Mouse (Mus musculus): ENCODE measurements around the gene Emc7. TPM values are rescaled to one million over a fixed set of nuclear protein-coding genes. Genes with fewer than 3 reads are reported as not detected.

The Emc7 gene
- polyA plus RNA-seq, 1 experiment from 2014 or later: 20.1 TPM

DNA sequence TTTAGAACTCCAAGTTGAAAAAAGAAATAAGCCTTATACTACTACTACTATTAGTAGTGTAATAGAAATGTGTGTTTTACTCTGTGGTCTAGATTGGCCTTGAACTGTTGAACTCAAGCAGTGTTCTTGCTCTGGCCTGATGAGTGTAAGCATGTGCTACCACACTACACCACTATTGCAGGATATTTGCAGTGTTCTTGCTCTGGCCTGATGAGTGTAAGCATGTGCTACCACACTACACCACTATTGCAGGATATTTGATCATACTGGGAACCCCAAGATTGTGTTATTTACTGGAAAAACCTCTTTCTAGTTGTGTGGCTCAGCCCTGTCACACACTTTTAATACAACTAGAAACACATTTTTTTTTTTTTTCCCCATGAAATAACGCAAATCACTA, 52.6 kb downstream of the Emc7 start:
- Histone ChIP-seq H3K4me2 (ENCODE audit: low read depth, low read length) (no peak overlapping the region), H3K9ac (ENCODE audit: low read depth, low read length) (no peak overlapping the region), H3K4me3 (ENCODE audit: low read length) (no peak overlapping the region), H3K4me1 (ENCODE audit: control insufficient read depth, insufficient read depth, low read length) (no peaks in the 10 kb centered on the region), H3K27me3 (replicated peaks; ENCODE audit: control insufficient read depth, insufficient read depth, low read length) (no peaks in the 10 kb centered on the region), H3K36me3 (ENCODE audit: control insufficient read depth, insufficient read depth, low read length) (no peaks in the 10 kb centered on the region), H3K9me3 (ENCODE audit: control insufficient read depth, low read length) (no peaks in the 10 kb centered on the region), H3K27ac (ENCODE audit: low read length) (no peak overlapping the region)
- WGBS: 95% methylated on average over 1 of the region's 1 CpGs
- ATAC-seq: no peak

DNA sequence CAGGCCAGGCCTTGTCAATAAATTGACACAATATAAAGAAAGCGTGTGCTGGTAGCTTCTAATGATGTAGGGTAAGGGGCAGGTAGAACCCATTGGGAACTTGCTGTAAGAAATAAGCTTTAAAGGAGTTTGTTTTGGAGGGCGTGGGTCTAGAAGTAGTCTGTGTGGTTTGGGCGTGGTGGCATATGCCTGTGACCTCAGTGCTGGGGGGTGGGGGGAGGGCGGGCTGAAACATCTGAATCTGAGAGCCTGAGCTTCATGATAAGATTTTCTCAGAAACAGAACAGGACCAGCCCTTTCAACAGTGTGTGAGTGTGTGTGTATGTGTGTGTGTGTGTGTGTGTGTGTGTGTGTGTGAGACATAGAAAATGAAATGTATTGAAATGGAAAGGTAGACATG, 55.3 kb downstream of the Emc7 start:
- no peaks in the 10 kb centered on the region for H3K4me1 ChIP-seq (ENCODE audit: control insufficient read depth, insufficient read depth, low read length)
- ATAC-seq: peak; percentile 62

DNA sequence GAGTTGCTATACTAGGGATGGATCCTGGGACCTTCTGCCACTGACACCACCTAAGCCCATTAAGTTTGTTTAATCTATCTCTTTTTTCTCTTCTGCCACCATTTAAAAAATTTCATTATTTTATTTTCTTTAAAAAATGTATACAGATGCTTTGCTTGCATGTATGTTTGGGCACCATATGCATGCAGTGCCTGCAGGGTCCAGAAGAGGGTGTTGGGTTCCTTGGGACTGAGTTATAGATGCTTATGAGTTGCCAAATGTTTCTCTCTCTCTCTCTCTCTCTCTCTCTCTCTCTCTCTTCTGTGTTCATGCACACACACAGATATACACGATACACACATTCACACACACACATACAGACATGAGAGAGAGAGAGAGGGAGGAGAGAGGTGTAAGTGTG, 58.2 kb downstream of the Emc7 start:
- Histone ChIP-seq H3K9ac (ENCODE audit: low read depth, low read length) (no peak overlapping the region), H3K4me3 (ENCODE audit: low read length) (no peak overlapping the region), H3K27ac (ENCODE audit: low read length) (no peak overlapping the region), H3K4me1 (ENCODE audit: control insufficient read depth, insufficient read depth, low read length) (no peaks in the 10 kb centered on the region), H3K36me3 (ENCODE audit: control insufficient read depth, insufficient read depth, low read length) (no peaks in the 10 kb centered on the region), H3K4me2 (ENCODE audit: low read depth, low read length) (no peak overlapping the region), H3K9me3 (ENCODE audit: control insufficient read depth, low read length) (no peaks in the 10 kb centered on the region), H3K27me3 (replicated peaks; ENCODE audit: control insufficient read depth, insufficient read depth, low read length) (no peaks in the 10 kb centered on the region)
- no peak for ATAC-seq
- 93% methylated on average over 1 of the region's 1 CpGs for WGBS

More for the DNA sequence above, 55.3 kb downstream of the Emc7 start:
- no peaks in the 10 kb centered on the region for H3K36me3 ChIP-seq (ENCODE audit: control insufficient read depth, insufficient read depth, low read length)
- H3K9ac ChIP-seq (ENCODE audit: low read depth, low read length): no peak overlapping the region
- no peak overlapping the region for H3K27ac ChIP-seq (ENCODE audit: low read length)
- H3K27me3 ChIP-seq (replicated peaks; ENCODE audit: control insufficient read depth, insufficient read depth, low read length): no peaks in the 10 kb centered on the region
- no peak overlapping the region for H3K4me3 ChIP-seq (ENCODE audit: low read length)
- no peak overlapping the region for H3K4me2 ChIP-seq (ENCODE audit: low read depth, low read length)
- WGBS: 71% methylated on average over 4 of the region's 4 CpGs
- no peaks in the 10 kb centered on the region for H3K9me3 ChIP-seq (ENCODE audit: control insufficient read depth, low read length)

DNA sequence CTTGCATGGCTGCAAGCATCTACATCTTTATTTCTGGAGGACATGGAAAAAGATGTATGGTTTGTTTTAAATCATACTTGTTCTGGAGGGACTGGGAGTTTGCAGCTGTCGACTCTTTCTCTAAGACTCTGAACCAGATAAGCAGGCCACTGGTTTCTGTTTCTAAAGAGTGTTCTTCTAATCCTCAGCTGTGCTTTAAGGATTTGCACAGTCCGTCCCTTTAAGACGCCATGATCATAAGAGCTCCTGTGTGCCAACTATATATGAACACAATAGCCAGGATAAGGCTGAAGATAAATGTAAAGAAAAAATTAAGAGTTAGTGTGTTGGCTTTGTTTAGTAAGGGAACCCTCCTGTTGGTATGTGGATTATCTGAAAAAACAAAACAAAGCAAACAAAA, 61.9 kb downstream of the Emc7 start:
- Histone ChIP-seq H3K4me3 (ENCODE audit: low read length) (no peak overlapping the region), H3K27me3 (replicated peaks; ENCODE audit: control insufficient read depth, insufficient read depth, low read length) (no peaks in the 10 kb centered on the region), H3K27ac (ENCODE audit: low read length) (no peak overlapping the region), H3K4me1 (ENCODE audit: control insufficient read depth, insufficient read depth, low read length) (no peaks in the 10 kb centered on the region), H3K9me3 (ENCODE audit: control insufficient read depth, low read length) (no peaks in the 10 kb centered on the region), H3K9ac (ENCODE audit: low read depth, low read length) (no peak overlapping the region), H3K4me2 (ENCODE audit: low read depth, low read length) (no peak overlapping the region), H3K36me3 (ENCODE audit: control insufficient read depth, insufficient read depth, low read length) (no peaks in the 10 kb centered on the region)
- WGBS: 61% methylated on average over 3 of the region's 3 CpGs
- no peak for ATAC-seq

DNA sequence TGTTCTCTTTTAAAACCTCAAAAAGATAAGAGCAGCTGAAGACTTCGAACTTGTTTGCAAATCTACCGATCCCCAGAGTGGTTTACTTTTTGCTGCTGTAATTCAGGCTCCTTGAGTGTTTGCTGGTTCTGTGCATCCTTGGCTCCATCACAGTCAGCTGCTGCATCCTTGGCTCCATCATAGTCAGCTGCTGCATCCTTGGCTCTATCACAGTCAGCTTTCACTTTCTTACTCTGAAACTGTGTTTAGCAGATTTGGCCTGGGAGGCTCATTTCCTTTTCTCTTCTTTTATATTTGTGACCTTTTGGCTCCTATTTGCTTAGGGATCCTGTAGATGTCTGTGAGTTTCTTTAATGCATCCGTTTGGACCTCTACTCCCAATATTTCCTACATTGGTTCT, 62.4 kb downstream of the Emc7 start:
- 75% methylated on average over 3 of the region's 3 CpGs for WGBS

DNA sequence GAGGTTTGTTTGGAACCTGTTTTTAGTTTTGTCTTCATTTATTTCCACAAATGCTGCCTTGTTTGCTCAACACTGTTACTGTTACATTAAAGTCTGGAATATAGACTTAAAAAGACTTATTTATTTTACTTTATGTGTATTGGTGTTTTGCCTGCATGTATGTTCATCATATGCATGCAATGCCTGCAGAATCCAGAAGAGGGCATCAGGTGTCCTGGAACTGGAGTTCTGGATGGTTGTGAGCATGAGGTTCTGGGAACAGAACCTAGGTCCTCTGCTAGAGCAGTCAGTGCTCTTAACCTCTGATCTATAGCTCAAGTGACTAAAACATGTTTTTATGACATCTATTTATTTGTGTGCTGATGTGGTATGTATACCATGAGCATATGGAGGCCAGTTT, 63.7 kb downstream of the Emc7 start:
- H3K9me3 ChIP-seq (ENCODE audit: control insufficient read depth, low read length): no peaks in the 10 kb centered on the region
- H3K27ac ChIP-seq (ENCODE audit: low read length): no peak overlapping the region
- no peak overlapping the region for H3K4me3 ChIP-seq (ENCODE audit: low read length)
- no peaks in the 10 kb centered on the region for H3K4me1 ChIP-seq (ENCODE audit: control insufficient read depth, insufficient read depth, low read length)
- no peaks in the 10 kb centered on the region for H3K36me3 ChIP-seq (ENCODE audit: control insufficient read depth, insufficient read depth, low read length)
- H3K9ac ChIP-seq (ENCODE audit: low read depth, low read length): no peak overlapping the region
- no peak overlapping the region for H3K4me2 ChIP-seq (ENCODE audit: low read depth, low read length)
- ATAC-seq: no peak
- H3K27me3 ChIP-seq (replicated peaks; ENCODE audit: control insufficient read depth, insufficient read depth, low read length): no peaks in the 10 kb centered on the region

More for the DNA sequence above, 62.4 kb downstream of the Emc7 start:
- Histone ChIP-seq H3K4me3 (ENCODE audit: low read length) (no peak overlapping the region), H3K9ac (ENCODE audit: low read depth, low read length) (no peak overlapping the region), H3K36me3 (ENCODE audit: control insufficient read depth, insufficient read depth, low read length) (no peaks in the 10 kb centered on the region), H3K4me2 (ENCODE audit: low read depth, low read length) (no peak overlapping the region), H3K4me1 (ENCODE audit: control insufficient read depth, insufficient read depth, low read length) (no peaks in the 10 kb centered on the region), H3K27ac (ENCODE audit: low read length) (no peak overlapping the region), H3K27me3 (replicated peaks; ENCODE audit: control insufficient read depth, insufficient read depth, low read length) (no peaks in the 10 kb centered on the region), H3K9me3 (ENCODE audit: control insufficient read depth, low read length) (no peaks in the 10 kb centered on the region)
- no peak for ATAC-seq

DNA sequence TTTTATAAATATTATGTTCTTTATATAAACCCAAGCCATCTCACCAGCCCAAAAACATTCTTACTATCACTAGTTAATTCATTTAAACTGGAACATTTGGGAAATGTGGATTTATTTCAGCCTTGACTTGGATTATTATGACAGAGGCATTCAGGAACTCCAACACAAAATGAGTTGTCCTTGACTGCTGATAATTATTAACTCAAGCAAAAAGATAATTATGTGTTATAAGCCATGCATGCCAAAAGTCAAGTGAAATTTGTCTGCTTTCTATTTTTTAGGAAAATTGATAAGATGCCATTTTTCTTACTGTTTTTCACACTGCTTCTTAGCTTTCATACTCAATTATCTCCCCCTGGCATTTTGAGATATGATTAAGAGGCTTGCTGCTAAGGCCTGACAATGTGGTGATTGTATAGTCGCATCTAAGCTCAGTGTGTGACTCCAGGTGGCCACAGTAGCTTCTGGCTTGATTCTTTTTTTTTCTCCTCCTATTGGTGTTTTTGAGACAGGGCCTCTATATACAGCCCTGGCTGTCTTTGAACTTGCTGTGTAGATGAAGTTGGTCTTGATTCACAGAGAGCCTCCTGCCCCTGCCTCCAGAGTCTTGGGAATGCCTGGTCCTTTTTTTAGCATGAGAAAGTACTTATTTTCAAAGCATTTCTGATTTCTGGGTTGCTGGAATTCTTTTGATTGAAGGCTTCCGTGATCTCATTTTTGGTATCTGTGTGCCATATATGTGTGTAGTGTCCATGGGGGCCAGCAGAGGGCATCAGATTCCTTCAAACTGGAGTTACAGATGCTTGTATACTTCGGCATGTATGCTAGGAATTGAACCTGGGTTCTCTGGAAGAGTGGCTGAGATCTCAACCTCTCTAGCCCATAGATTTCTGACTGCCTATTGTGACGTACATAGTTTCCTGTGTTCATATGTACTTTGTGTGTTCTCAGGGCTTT, 66.0 kb downstream of the Emc7 start:
- no peak overlapping the region for H3K4me3 ChIP-seq (ENCODE audit: low read length)
- H3K4me2 ChIP-seq (ENCODE audit: low read depth, low read length): no peak overlapping the region
- no peaks in the 10 kb centered on the region for H3K9me3 ChIP-seq (ENCODE audit: control insufficient read depth, low read length)
- H3K9ac ChIP-seq (ENCODE audit: low read depth, low read length): no peak overlapping the region
- ATAC-seq: no peak
- WGBS: 88% methylated on average over 4 of the region's 4 CpGs
- no peaks in the 10 kb centered on the region for H3K27me3 ChIP-seq (replicated peaks; ENCODE audit: control insufficient read depth, insufficient read depth, low read length)
- no peaks in the 10 kb centered on the region for H3K4me1 ChIP-seq (ENCODE audit: control insufficient read depth, insufficient read depth, low read length)
- no peaks in the 10 kb centered on the region for H3K36me3 ChIP-seq (ENCODE audit: control insufficient read depth, insufficient read depth, low read length)
- no peak overlapping the region for H3K27ac ChIP-seq (ENCODE audit: low read length)

Other genes starting within 250 kb of the Emc7 start
- 19.9 and 22.6 TPM in 2 replicates for gene Lpcat4, start 215.5 kb upstream of the Emc7 start, polyA plus RNA-seq (2015; fragmentation: Nextera tagmentation; extraction: Ambion mirVana)
- gene Nutm1, start 195.7 kb upstream of the Emc7 start, polyA plus RNA-seq (2015; fragmentation: Nextera tagmentation; extraction: Ambion mirVana): 0.04 TPM in 1 of 2 replicates, not detected in the other
- gene Nop10, start 193.1 kb upstream of the Emc7 start, polyA plus RNA-seq (2015; fragmentation: Nextera tagmentation; extraction: Ambion mirVana): 214 and 238 TPM in 2 replicates
- gene Slc12a6, start 189.2 kb upstream of the Emc7 start, polyA plus RNA-seq (2015; fragmentation: Nextera tagmentation; extraction: Ambion mirVana): 11.9 and 14.9 TPM in 2 replicates
- gene Gm21985, start 188.7 kb upstream of the Emc7 start, polyA plus RNA-seq (2015; fragmentation: Nextera tagmentation; extraction: Ambion mirVana): not detected in 2 replicates
- gene Emc4, start 87.0 kb upstream of the Emc7 start, polyA plus RNA-seq (2015; fragmentation: Nextera tagmentation; extraction: Ambion mirVana): 113 and 118 TPM in 2 replicates
- 31.9 and 33.9 TPM in 2 replicates for gene Katnbl1, start 75.8 kb upstream of the Emc7 start, polyA plus RNA-seq (2015; fragmentation: Nextera tagmentation; extraction: Ambion mirVana)
- gene Chrm5, start 25.8 kb downstream of the Emc7 start, polyA plus RNA-seq (2015; fragmentation: Nextera tagmentation; extraction: Ambion mirVana): not detected in 2 replicates
- gene Aven, start 38.0 kb downstream of the Emc7 start, polyA plus RNA-seq (2015; fragmentation: Nextera tagmentation; extraction: Ambion mirVana): 1.7 and 6.2 TPM in 2 replicates